In the genomic region with DNA sequence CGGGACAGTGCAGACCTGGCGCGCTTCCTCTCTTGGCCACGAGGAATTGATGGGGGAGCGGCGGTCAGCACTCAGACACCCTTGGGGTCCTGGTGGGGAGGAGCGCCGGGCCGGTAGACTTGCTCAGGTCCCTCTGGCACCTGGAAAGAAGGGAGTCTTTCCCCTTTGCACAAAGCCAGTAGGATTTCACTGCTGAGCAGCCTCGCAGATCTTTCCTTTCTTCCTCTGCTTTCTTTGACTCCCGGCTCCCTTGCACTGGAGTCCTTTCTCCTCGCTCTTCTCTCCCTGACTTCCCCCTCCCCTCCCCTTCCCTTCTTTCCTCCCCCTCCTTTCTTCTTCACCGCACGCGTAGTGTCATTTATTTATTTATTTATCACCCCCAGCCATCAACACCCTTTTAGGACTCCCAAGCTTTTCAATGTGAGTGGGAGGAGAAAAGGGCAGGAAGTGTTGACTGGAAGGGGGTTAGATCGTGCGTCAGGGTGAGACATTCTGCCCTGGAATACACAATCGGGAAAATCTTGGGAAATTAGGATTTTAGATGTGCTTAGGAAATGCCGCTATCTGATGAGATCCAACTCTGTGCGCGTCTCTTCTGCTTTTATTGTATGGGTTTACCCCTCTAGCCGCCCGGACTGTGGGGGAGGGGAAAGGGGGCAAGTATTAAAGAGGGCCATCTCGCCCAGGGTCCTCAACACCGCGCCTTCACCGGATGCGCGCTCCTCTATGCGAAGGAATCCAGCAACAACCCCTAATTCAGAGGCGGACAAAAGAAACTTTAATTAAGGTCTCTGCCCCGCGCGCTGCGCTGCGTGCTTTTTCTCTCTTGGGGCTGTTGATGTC, we compare ENCODE assay signal across 8 mouse cellular contexts. TPM values are rescaled to one million over a fixed set of nuclear protein-coding genes. Genes with fewer than 3 reads are reported as not detected.
DNase-seq lines count a peak whose midpoint lies in the region; ATAC-seq and TF ChIP-seq lines count a peak whose summit lies in the region.

No protein-coding gene starts in this region.

- peak overlapping the region; percentile 91 for H3K27ac ChIP-seq in embryonic facial prominence, embryonic 14.5 days (replicated peaks; ENCODE audit: low read depth, low read length)
- peak overlapping the region; percentile 97 for H3K27ac ChIP-seq in hindbrain, embryonic 15.5 days (replicated peaks)
- peak overlapping the region; percentile 99 for H3K27ac ChIP-seq in midbrain, embryonic 10.5 days (replicated peaks)

- H3K79me3 ChIP-seq in C2C12 (ENCODE audit: low read depth) = peaks cover 27% of the 10 kb centered on the region

- ATAC-seq in embryonic facial prominence, embryonic 14.5 days (ENCODE audit: low read depth) = no peak
- peak; percentile 15; the same call in 1 of the 2 replicates for ATAC-seq in hindbrain, embryonic 15.5 days (ENCODE audit: low FRiP score, low read depth)

- no peaks in the 10 kb centered on the region for H3K36me3 ChIP-seq in C2C12 (ENCODE audit: control insufficient read depth, insufficient read depth)
- no peaks in the 10 kb centered on the region for H3K36me3 ChIP-seq in embryonic facial prominence, embryonic 14.5 days (ENCODE audit: control insufficient read depth, insufficient read depth, low read length)
- no peaks in the 10 kb centered on the region for H3K36me3 ChIP-seq in hindbrain, embryonic 15.5 days
- peaks cover 6% of the 10 kb centered on the region; the same call in 1 of the 2 replicates for H3K36me3 ChIP-seq in midbrain, embryonic 10.5 days

- H3K9ac ChIP-seq in embryonic facial prominence, embryonic 14.5 days (ENCODE audit: low read depth, low read length) = peak overlapping the region; percentile 86
- H3K9ac ChIP-seq in hindbrain, embryonic 15.5 days = peak overlapping the region; percentile 96

- peak overlapping the region; percentile 54 for H3ac ChIP-seq in C2C12 (ENCODE audit: control insufficient read depth, insufficient read length, low read depth)

- H3K27me3 ChIP-seq in C2C12 (ENCODE audit: control insufficient read depth, insufficient read depth, insufficient read length) = no peaks in the 10 kb centered on the region
- H3K27me3 ChIP-seq in embryonic facial prominence, embryonic 14.5 days (replicated peaks; ENCODE audit: control insufficient read depth, insufficient read depth, low read length) = no peaks in the 10 kb centered on the region
- H3K27me3 ChIP-seq in hindbrain, embryonic 15.5 days = no peaks in the 10 kb centered on the region
- no peaks in the 10 kb centered on the region for H3K27me3 ChIP-seq in midbrain, embryonic 10.5 days (ENCODE audit: low read depth, poor library complexity, severe bottlenecking)

- WGBS in embryonic facial prominence, embryonic 14.5 days = under 1% methylated on average over 36 of the region's 36 CpGs
- under 1% methylated on average over 36 of the region's 36 CpGs for WGBS in hindbrain, embryonic 15.5 days
- WGBS in midbrain, embryonic 10.5 days = under 1% methylated on average over 36 of the region's 36 CpGs

- peak; percentile 48 to 84 for DNase-seq in adrenal gland, adult (ENCODE audit: inconsistent age in 2 of 2, low spot score in 1 of 2)
- DNase-seq in adrenal gland, adult 8-10 months = no peak
- DNase-seq in embryonic facial prominence, embryonic 14.5 days (ENCODE audit: low spot score) = peak; percentile 46
- peak; percentile 78 for DNase-seq in midbrain, embryonic 10.5 days (ENCODE audit: low spot score)
- no peak for DNase-seq in adipocyte (ENCODE audit: low spot score)
- no peak for DNase-seq in urinary bladder, postnatal 4 days (ENCODE audit: low spot score in 2 of 2)

- H3K4me2 ChIP-seq in embryonic facial prominence, embryonic 14.5 days (ENCODE audit: low read depth, low read length) = peak overlapping the region; percentile 69
- peak overlapping the region; percentile 93 for H3K4me2 ChIP-seq in hindbrain, embryonic 15.5 days

- peaks cover 42% of the 10 kb centered on the region for H3K79me2 ChIP-seq in C2C12 (ENCODE audit: control insufficient read depth, insufficient read depth)

- peak overlapping the region; percentile 46 for H3K4me3 ChIP-seq in C2C12 (ENCODE audit: insufficient read depth, poor library complexity, severe bottlenecking)
- peak overlapping the region; percentile 67 for H3K4me3 ChIP-seq in embryonic facial prominence, embryonic 14.5 days (ENCODE audit: low read depth, low read length)
- H3K4me3 ChIP-seq in hindbrain, embryonic 15.5 days = peak overlapping the region; percentile 90
- peak overlapping the region; percentile 77 for H3K4me3 ChIP-seq in midbrain, embryonic 10.5 days

- peaks cover 10% of the 10 kb centered on the region for H3K4me1 ChIP-seq in embryonic facial prominence, embryonic 14.5 days (ENCODE audit: control insufficient read depth, insufficient read depth, low read length)
- peaks cover 21% of the 10 kb centered on the region for H3K4me1 ChIP-seq in hindbrain, embryonic 15.5 days (replicated peaks)
- H3K4me1 ChIP-seq in midbrain, embryonic 10.5 days = peaks cover 23% of the 10 kb centered on the region

- no peaks in the 10 kb centered on the region for H3K9me3 ChIP-seq in embryonic facial prominence, embryonic 14.5 days (ENCODE audit: control insufficient read depth, low read length)
- H3K9me3 ChIP-seq in hindbrain, embryonic 15.5 days = no peaks in the 10 kb centered on the region
- no peaks in the 10 kb centered on the region for H3K9me3 ChIP-seq in midbrain, embryonic 10.5 days (replicated peaks)

- TF ChIP-seq CTCF in C2C12 (IDR thresholded peaks at IDR 0.05; ENCODE audit: control insufficient read depth, insufficient read depth, insufficient read length) = no peak

TF ChIP-seq in C2C12, 6 proteins besides CTCF, POLR2A, EP300 and RAD21:
- no peak for TF ChIP-seq MYOD1 (IDR thresholded peaks at IDR 0.05; ENCODE audit: control insufficient read depth, insufficient read length, low read depth)
- no peak for TF ChIP-seq MAX (IDR thresholded peaks at IDR 0.05)

RNA-seq across cellular contexts. Expression of a gene that starts 1.0 kb away (rescaled TPM):
- total RNA-seq in adrenal gland, adult 8-10 months (2022) = 10 to 100 TPM; 43.7 to 73.9 (median 58.2) TPM
- 6.3 TPM for polyA plus RNA-seq in C2C12 (2012; fragmentation: generic; extraction: Trizol)
- polyA plus RNA-seq in embryonic facial prominence, embryonic 14.5 days (2014; fragmentation: Nextera tagmentation; extraction: Ambion mirVana) = 3.0 and 6.7 TPM in 2 replicates
- 9.6 and 10.7 TPM in 2 replicates for polyA plus RNA-seq in hindbrain, embryonic 15.5 days (2015; fragmentation: Nextera tagmentation; extraction: Ambion mirVana)
- 13.9 and 15.7 TPM in 2 replicates for polyA plus RNA-seq in midbrain, embryonic 10.5 days (2016; fragmentation: Nextera tagmentation; extraction: Ambion mirVana)

Comparison
In these comparisons a context has a peak if more than half of its experiments do, and no peak if none do; other contexts are left out.
1. DNase-seq: peak in adrenal gland, adult (2 of 2), embryonic facial prominence, embryonic 14.5 days (single experiment) and midbrain, embryonic 10.5 days (single experiment); none in adrenal gland, adult 8-10 months (single experiment), adipocyte (single experiment) and urinary bladder, postnatal 4 days (0 of 2).
2. Peak in every context shown above with its lines, with median percentiles within 50 percentile points of each other: H3K4me3 ChIP-seq and H3K27ac ChIP-seq.